In the genomic region with DNA sequence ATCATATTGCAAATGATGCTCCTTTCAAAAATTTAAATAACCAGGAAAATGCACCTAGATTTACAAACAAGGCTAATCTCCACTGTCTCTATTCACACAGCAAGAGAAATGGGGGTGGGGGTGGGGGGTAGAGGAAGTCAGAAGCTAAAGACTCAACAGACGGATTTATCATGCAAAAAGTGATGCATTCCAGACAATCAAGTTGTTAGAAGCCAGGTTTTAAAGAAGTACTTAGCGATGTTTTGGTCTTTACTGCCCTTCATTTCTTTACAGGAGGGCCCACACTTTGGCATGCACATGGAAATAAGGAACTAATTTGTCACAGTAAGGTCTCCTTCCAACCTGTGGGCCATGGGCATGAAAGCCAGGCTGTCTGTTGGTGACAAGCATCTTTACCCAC, we compare ENCODE assay signal across 24 mouse cellular contexts. TPM values are rescaled to one million over a fixed set of nuclear protein-coding genes. Genes with fewer than 3 reads are reported as not detected.
A peak's percentile ranks its signal among the peaks of the same experiment; 100 is the strongest.
DNase-seq lines count a peak whose midpoint lies in the region; ATAC-seq and TF ChIP-seq lines count a peak whose summit lies in the region.
"Had no signal": no experiment of that assay in that cellular context is flagged by ENCODE, and none has a peak within 500 bp of the region (broad histone marks: within the 10 kb centered on the region; RNA-seq: fewer than 3 reads in every experiment).

No protein-coding gene starts in this region.

- no peaks in the 10 kb centered on the region for H3K27me3 ChIP-seq in midbrain, embryonic 11.5 days (ENCODE audit: control insufficient read depth, insufficient read depth, low read length)
- H3K27me3 ChIP-seq in midbrain, embryonic 10.5 days (ENCODE audit: low read depth, poor library complexity, severe bottlenecking): no peaks in the 10 kb centered on the region
- H3K27me3 ChIP-seq in hindbrain, embryonic 10.5 days (ENCODE audit: insufficient read depth, poor library complexity, severe bottlenecking): no peaks in the 10 kb centered on the region
- H3K27me3 ChIP-seq in embryonic facial prominence, embryonic 10.5 days (replicated peaks; ENCODE audit: low read depth, poor library complexity, severe bottlenecking): no peaks in the 10 kb centered on the region
- H3K27me3 ChIP-seq: CH12.LX; embryonic facial prominence, embryonic 12.5 days; embryonic facial prominence, embryonic 15.5 days; heart, embryonic 13.5 days; hindbrain, embryonic 12.5 days; hindbrain, embryonic 15.5 days had no signal

- no peaks in the 10 kb centered on the region for H3K9me3 ChIP-seq in midbrain, embryonic 11.5 days (ENCODE audit: control insufficient read depth, low read length)
- no peaks in the 10 kb centered on the region for H3K9me3 ChIP-seq in midbrain, embryonic 10.5 days (replicated peaks)
- H3K9me3 ChIP-seq in ES-E14 (ENCODE audit: control insufficient read depth, insufficient read depth, low read depth, low read length): no peaks in the 10 kb centered on the region
- H3K9me3 ChIP-seq in hindbrain, embryonic 10.5 days: no peaks in the 10 kb centered on the region
- H3K9me3 ChIP-seq in embryonic facial prominence, embryonic 10.5 days: no peaks in the 10 kb centered on the region
- H3K9me3 ChIP-seq: embryonic facial prominence, embryonic 12.5 days; embryonic facial prominence, embryonic 15.5 days; heart, embryonic 13.5 days; hindbrain, embryonic 12.5 days; hindbrain, embryonic 15.5 days had no signal

- no peak overlapping the region for H3K4me2 ChIP-seq in midbrain, embryonic 11.5 days
- H3K4me2 ChIP-seq: embryonic facial prominence, embryonic 12.5 days; embryonic facial prominence, embryonic 15.5 days; hindbrain, embryonic 12.5 days; hindbrain, embryonic 15.5 days had no signal

- H3K4me1 ChIP-seq in midbrain, embryonic 11.5 days (ENCODE audit: control insufficient read depth, insufficient read depth, low read length): peaks cover 4% of the 10 kb centered on the region; the same call in 1 of the 2 replicates
- H3K4me1 ChIP-seq in midbrain, embryonic 10.5 days: peaks cover 19% of the 10 kb centered on the region
- peaks cover 3 to 25% of the 10 kb centered on the region in 2 experiments; a peak in 3 of 4 replicates for H3K4me1 ChIP-seq in ES-E14 (ENCODE audit: control insufficient read depth in 2 of 2, insufficient read depth in 2 of 2, low read length in 2 of 2, poor library complexity in 1 of 2)
- H3K4me1 ChIP-seq in hindbrain, embryonic 10.5 days (replicated peaks): peaks cover 23% of the 10 kb centered on the region
- H3K4me1 ChIP-seq in embryonic facial prominence, embryonic 10.5 days: peaks cover 23% of the 10 kb centered on the region

- no peak for ATAC-seq in midbrain, embryonic 11.5 days (ENCODE audit: low FRiP score)
- ATAC-seq: forebrain, embryonic 16.5 days; intestine, postnatal 0 days had no signal

- DNase-seq in gastrocnemius, adult 2 months: no peak
- DNase-seq in gastrocnemius, adult 8-10 months (ENCODE audit: low spot score in 2 of 2): no peak
- DNase-seq in midbrain, embryonic 11.5 days (ENCODE audit: low spot score, missing footprints): peak; percentile 74
- no peak for DNase-seq in midbrain, embryonic 10.5 days (ENCODE audit: low spot score)
- no peak for DNase-seq in ES-E14 (ENCODE audit: low read depth, low spot score)
- DNase-seq in hindbrain, embryonic 10.5 days (ENCODE audit: low spot score): no peak
- DNase-seq in embryonic facial prominence, embryonic 10.5 days (ENCODE audit: low spot score): no peak
- DNase-seq: adrenal gland, postnatal 10 days; adrenal gland, postnatal 36 days; B cell, adult 2 months; cerebellum, adult 18-20 months; cerebellum, adult 9-10 months; cerebellum, postnatal 14 days; gastrocnemius, postnatal 25 days; heart, postnatal 14 days; heart, postnatal 4 days had no signal

- 21% methylated on average over 2 of the region's 2 CpGs for WGBS in midbrain, embryonic 11.5 days
- 30% methylated on average over 2 of the region's 2 CpGs for WGBS in midbrain, embryonic 10.5 days
- 45% methylated on average over 2 of the region's 2 CpGs for whole genome bisulfite sequencing in hindbrain, embryonic 10.5 days
- 36% methylated on average over 2 of the region's 2 CpGs for WGBS in embryonic facial prominence, embryonic 10.5 days

- intact Hi-C loops in gastrocnemius, adult 2 months (cut with DNase I): no loop called here

- H3K27ac ChIP-seq in gastrocnemius, adult 2 months: peak overlapping the region; percentile 58; the same call in 1 of the 2 replicates
- no peak overlapping the region for H3K27ac ChIP-seq in midbrain, embryonic 11.5 days (ENCODE audit: low read depth, low read length)
- no peak overlapping the region for H3K27ac ChIP-seq in midbrain, embryonic 10.5 days (replicated peaks)
- peak overlapping the region; percentile 61; the same call in 1 of the 2 replicates for H3K27ac ChIP-seq in ES-E14 (ENCODE audit: insufficient read depth, low read depth, low read length, poor library complexity, severe bottlenecking)
- no peak overlapping the region for H3K27ac ChIP-seq in hindbrain, embryonic 10.5 days
- no peak overlapping the region for H3K27ac ChIP-seq in embryonic facial prominence, embryonic 10.5 days (replicated peaks)
- H3K27ac ChIP-seq: embryonic facial prominence, embryonic 12.5 days; embryonic facial prominence, embryonic 15.5 days; heart, embryonic 13.5 days; hindbrain, embryonic 12.5 days; hindbrain, embryonic 15.5 days had no signal

- no peak overlapping the region for H3K9ac ChIP-seq in midbrain, embryonic 11.5 days (ENCODE audit: low read length)
- no peak overlapping the region for H3K9ac ChIP-seq in ES-E14 (ENCODE audit: insufficient read depth, low read depth, low read length, poor library complexity, severe bottlenecking)
- H3K9ac ChIP-seq: embryonic facial prominence, embryonic 12.5 days; embryonic facial prominence, embryonic 15.5 days; hindbrain, embryonic 12.5 days; hindbrain, embryonic 15.5 days had no signal

- TF ChIP-seq CTCF in gastrocnemius, adult 2 months (IDR thresholded peaks at IDR 0.05): no peak

- H3K36me3 ChIP-seq in midbrain, embryonic 11.5 days (ENCODE audit: control insufficient read depth, insufficient read depth, low read length): no peaks in the 10 kb centered on the region
- no peaks in the 10 kb centered on the region for H3K36me3 ChIP-seq in midbrain, embryonic 10.5 days
- no peaks in the 10 kb centered on the region for H3K36me3 ChIP-seq in ES-E14 (ENCODE audit: control insufficient read depth, insufficient read depth, low read length, poor library complexity, severe bottlenecking)
- H3K36me3 ChIP-seq in hindbrain, embryonic 10.5 days: no peaks in the 10 kb centered on the region
- no peaks in the 10 kb centered on the region for H3K36me3 ChIP-seq in embryonic facial prominence, embryonic 10.5 days (replicated peaks)
- H3K36me3 ChIP-seq: embryonic facial prominence, embryonic 12.5 days; embryonic facial prominence, embryonic 15.5 days; heart, embryonic 13.5 days; hindbrain, embryonic 12.5 days; hindbrain, embryonic 15.5 days had no signal

- in situ Hi-C loops in ES-E14 (cut with MboI; ENCODE audit: low sequenced_read_pairs in 2 of 2, unreplicated experiment in 2 of 2): loop anchor here in 1 of 2 experiments (10.0 kb wide), 1 partner anchor 149 kb away; no protein-coding TSS in a partner anchor

- H3K4me3 ChIP-seq in gastrocnemius, adult 2 months: no peak overlapping the region
- H3K4me3 ChIP-seq in midbrain, embryonic 11.5 days (ENCODE audit: low read depth, low read length): no peak overlapping the region
- no peak overlapping the region for H3K4me3 ChIP-seq in midbrain, embryonic 10.5 days
- H3K4me3 ChIP-seq in ES-E14 (ENCODE audit: insufficient read depth in 1 of 2, low read depth in 1 of 2, low read length in 2 of 2, poor library complexity in 1 of 2, severe bottlenecking in 1 of 2): no peak overlapping the region
- no peak overlapping the region for H3K4me3 ChIP-seq in hindbrain, embryonic 10.5 days
- H3K4me3 ChIP-seq in embryonic facial prominence, embryonic 10.5 days: no peak overlapping the region
- H3K4me3 ChIP-seq: embryonic facial prominence, embryonic 12.5 days; embryonic facial prominence, embryonic 15.5 days; heart, embryonic 13.5 days; hindbrain, embryonic 12.5 days; hindbrain, embryonic 15.5 days had no signal

TF ChIP-seq in ES-E14, 5 proteins besides CTCF, POLR2A, EP300 and RAD21:
- TF ChIP-seq MAFK (IDR thresholded peaks at IDR 0.05; ENCODE audit: insufficient read depth, low read depth, low read length): no peak
- no peak for TF ChIP-seq HCFC1 (IDR thresholded peaks at IDR 0.05; ENCODE audit: borderline replicate concordance, insufficient read depth, low read length)
- no peak for TF ChIP-seq ZC3H11A (IDR thresholded peaks at IDR 0.05; ENCODE audit: borderline replicate concordance, low read depth, low read length)
- TF ChIP-seq ZNF384 (IDR thresholded peaks at IDR 0.05; ENCODE audit: low read depth, low read length): no peak
- no peak for TF ChIP-seq CHD2 (IDR thresholded peaks at IDR 0.05; ENCODE audit: low read depth, low read length)

RNA-seq across cellular contexts. Expression of a gene that starts 11.5 kb away (rescaled TPM):
- 10 to 100 TPM in 1 of 2 experiments, 1 to 10 TPM in 1; 7.7 to 10.8 TPM for total RNA-seq in gastrocnemius, adult 2 months (2021)
- total RNA-seq in gastrocnemius, adult 8-10 months (2022): 10 to 100 TPM in 2 of 4 experiments, 1 to 10 TPM in 2; 8.0 to 10.3 (median 9.6) TPM
- polyA plus RNA-seq in midbrain, embryonic 11.5 days (2014; fragmentation: Nextera tagmentation; extraction: Ambion mirVana): 9.8 and 9.9 TPM in 2 replicates
- polyA plus RNA-seq in midbrain, embryonic 10.5 days (2016; fragmentation: Nextera tagmentation; extraction: Ambion mirVana): 8.8 and 9.0 TPM in 2 replicates
- 33.7 and 43.5 TPM in 2 replicates for total RNA-seq in ES-E14 (2012; rRNA removed)
- polyA plus RNA-seq in hindbrain, embryonic 10.5 days (2016; fragmentation: Nextera tagmentation; extraction: Ambion mirVana): 10.3 and 11.8 TPM in 2 replicates
- 8.8 and 8.9 TPM in 2 replicates for polyA plus RNA-seq in embryonic facial prominence, embryonic 10.5 days (2016; fragmentation: Nextera tagmentation; extraction: Ambion mirVana)

Comparison
In these comparisons a context has a peak if more than half of its experiments do, and no peak if none do; other contexts are left out.
1. H3K27ac ChIP-seq: peak in gastrocnemius, adult 2 months (single experiment) and ES-E14 (single experiment); none in midbrain, embryonic 11.5 days (single experiment), midbrain, embryonic 10.5 days (single experiment), hindbrain, embryonic 10.5 days (single experiment) and embryonic facial prominence, embryonic 10.5 days (single experiment).